Mouse (Mus musculus) CD4-positive, CD25-positive, alpha-beta regulatory T cell, adult 4 months (primary cell): ENCODE results near the gene Ccdc88c. TPM values are rescaled to one million over a fixed set of nuclear protein-coding genes. Genes with fewer than 3 reads are reported as not detected.

ENCODE experiments used
- ATAC-seq: one replicate; pipeline ENCODE4 v1.8.0; 2017
- polyA plus RNA-seq, 2 experiments: library from polyadenylated mRNA; unstranded; fragments of 100-300 nt; shearing (Covaris generic); gene quantifications; one replicate each; pipeline ENCODE4 v1.2.1; 2017

Gene Ccdc88c
- polyA plus RNA-seq, 2 experiments from 2014 or later: 89.5 to 106 TPM

DNA sequence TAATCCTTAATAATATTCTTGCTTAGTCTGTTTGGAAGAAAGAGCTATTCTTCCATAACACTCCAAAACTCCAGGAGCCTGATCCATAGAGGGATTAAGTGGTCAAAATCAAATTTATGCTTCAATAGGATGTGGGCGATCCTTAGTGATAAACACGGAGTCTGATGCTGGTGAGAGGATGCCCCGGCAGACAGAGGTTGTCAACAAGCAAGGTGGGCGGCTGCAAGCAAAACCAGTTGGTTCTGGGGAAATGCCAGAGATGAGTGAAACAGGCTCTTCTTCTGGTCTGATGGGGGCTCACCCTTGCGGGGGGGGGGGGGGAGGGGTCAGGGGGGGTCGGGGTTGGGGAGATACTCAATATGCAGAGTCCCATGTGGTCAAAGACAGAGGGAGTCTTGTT lies 152.9 kb downstream of the Ccdc88c start:
- ATAC-seq: peak; percentile 60

DNA sequence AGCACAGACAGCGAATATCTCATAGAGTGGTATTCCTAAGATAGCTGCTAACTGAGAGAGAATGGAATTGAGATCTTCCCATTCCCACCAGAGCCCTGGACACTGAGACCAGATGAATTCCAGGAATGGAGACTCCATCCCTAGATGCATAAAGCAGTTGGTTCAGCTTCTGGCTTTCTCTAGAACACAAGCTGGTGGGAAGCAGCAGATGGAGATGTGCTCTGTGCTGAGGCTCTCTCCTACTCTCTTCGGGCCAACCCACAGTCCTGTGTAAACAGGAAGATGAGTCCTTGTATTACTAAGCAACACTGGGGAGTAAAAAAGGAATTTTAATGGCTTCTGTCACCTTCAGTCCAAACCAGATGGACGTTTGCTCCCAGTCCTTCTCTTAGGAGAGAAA lies 153.3 kb downstream of the Ccdc88c start:
- ATAC-seq: no peak

DNA sequence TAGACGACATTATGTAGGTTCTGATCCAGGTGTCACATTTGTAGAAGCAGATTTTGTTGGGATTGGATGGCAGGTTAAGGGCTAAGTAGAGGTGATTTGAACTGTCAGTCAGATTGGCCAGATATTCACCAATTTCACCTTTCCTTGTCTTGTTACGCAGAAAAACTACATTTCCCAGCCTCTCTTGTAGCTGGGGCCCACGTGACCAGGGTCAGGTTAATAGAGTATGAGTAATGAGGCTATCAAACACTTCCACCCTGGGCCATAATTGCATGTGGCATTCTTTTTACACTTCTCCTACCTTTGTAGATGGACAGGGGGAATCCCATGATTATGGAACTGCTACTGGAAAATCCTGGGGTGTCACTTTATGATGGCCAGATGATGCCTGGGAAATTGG lies 155.2 kb downstream of the Ccdc88c start:
- ATAC-seq: no peak

DNA sequence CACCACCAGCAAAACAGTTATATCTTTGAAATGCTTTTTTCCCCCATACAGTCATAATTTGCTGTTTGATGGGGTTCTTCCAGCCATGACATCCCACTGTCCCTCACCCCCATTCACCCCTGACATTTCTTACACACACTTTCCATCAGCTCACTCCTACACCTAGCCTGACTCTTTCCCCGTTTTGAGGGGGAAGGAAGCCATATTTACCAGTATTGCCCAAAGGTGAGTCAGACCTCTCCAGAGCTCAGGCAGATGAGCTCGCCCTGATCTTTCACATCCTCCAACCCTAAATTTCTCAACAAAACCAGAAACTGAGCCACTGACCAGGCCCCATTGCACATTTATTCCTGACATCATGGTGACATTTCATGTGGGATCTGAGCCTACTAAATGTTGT lies 157.0 kb downstream of the Ccdc88c start:
- ATAC-seq: peak; percentile 46

DNA sequence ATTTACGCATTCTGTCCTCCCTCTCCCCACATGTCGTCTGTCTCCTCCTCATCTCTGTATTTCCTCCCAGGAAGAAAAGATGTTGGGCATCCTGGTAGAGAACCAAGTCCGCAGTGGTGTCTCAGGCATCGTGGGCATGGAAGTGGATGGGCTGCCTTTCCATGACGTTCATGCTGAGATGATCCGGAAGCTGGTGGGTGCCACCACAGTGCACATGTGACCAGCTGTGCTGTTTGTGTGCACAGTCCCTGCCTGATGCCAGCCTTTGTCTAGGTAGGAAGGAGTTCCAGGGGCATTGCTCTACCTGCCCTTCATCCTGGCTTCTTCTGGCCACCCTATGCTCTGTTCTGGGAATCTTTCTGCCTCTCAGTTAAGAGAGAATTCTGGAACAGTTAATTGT lies 157.6 kb downstream of the Ccdc88c start:
- peak; percentile 12 for ATAC-seq

DNA sequence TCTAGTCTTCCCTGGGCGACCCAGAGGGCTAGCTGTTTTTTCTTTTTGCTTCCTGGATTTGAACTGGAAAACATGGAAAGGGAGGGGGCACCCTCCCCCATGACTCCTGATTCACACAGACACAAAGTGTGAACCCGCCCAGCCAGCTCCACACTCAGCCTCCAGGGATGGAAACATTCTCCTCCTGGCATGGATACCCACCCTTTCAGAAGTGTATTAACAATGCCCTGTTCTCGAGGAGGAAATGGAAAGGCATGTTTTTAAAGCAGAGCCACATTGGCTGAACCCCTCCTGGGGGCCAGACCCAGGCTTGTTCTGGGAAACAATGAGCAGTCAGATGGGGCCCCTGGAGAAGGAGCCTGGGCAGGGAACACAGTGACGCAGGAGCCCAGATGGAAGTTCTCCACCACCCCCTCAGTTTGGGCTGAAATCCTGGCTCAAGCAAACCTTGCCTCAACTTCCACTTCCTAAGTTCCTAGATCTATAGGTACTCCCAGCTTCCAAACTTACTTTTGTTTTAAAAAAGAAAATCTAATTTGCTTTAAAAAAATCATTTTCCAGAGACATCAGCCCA lies 160.7 kb downstream of the Ccdc88c start:
- no peak for ATAC-seq

DNA sequence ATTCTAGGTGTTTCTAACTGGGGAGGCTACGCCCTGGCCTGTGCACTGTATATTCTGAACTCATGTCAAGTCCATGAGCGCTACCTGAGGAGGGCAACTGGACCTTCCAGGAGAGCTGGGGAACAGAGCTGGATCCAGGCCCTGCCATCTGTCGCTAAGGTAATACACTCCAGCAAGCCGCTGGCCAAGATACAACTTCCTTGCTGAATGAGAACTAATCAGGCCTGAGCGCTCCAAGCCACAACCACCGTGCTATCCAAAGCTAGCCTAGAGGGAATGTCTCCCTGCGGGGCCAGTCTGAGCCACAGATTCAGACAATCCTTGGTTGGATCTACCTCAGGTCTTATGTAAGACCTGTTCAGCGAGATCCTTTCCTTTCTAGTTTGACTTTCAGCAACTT lies 161.8 kb downstream of the Ccdc88c start:
- ATAC-seq: no peak

DNA sequence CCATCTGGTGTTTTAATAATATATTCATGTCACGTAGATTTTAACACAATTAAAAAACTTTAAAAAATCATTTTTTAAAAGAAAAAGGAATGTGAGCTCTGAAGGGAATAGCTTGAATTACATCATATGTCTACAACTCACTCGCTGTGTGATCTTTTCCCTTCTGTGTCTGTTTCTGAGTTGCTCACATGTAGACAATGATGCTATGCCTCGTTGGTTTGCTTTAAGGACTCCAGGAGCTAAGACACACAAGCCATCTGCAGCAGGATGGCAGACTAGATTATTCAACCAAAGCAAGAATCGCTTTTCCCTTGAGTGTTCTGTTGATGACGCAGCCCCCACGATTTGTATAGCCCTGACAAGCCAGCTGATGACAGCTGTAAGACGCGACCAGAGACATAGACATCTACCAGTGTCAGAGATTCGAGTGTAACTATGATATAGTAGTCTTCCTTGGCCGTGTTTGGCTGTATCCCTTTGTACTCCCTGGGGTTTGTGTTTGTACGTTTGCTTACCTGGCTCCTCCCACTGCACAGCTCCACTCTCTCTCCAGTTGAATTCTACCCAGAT lies 163.3 kb downstream of the Ccdc88c start:
- ATAC-seq: no peak

DNA sequence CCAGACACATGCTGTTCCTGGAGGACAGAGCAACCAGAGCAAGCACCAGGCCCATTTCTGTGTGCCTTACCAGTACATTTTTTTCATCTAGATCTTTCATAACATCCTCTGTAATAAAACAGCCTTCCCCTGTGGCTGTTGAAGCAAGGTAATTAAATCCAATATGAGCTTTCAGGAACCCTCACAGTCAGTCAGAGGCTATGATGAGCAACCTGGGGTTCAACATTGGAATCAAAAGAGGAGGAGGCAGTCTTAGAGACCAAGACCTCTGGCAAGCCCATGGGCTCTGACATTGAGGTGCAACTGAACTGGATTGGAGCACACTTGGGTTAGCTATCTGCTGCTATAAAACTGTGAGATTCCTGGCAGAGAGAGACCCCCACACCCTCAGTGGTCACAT lies 163.8 kb downstream of the Ccdc88c start:
- ATAC-seq: no peak

DNA sequence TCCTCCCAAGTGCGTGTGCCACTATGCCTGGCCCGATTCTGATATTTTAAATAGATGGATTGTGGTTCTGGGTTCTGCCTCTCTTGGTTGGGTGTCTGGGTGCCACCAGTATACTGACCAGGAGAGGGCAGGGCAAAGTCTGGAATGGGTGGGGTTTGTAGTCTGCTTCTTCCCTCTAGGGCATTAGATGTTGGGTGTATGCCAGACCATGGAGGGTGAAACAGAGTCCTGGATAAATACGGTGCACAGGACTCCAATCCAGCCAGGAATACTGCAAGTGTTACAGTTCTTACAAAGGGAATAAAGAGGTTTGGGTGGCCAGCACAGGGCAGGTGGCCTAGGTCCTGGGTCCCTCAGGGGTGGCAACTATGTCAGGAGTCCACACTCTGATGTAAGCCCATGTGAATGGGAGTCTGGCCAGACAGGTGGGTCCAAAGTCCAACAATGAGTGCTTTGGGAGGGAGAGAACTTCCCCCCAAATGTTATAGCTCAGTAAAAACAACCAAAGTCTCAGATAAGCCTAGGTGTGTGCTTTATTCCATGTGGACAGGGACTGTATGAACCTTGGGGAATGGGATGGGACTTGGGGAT lies 165.9 kb downstream of the Ccdc88c start:
- ATAC-seq: no peak

DNA sequence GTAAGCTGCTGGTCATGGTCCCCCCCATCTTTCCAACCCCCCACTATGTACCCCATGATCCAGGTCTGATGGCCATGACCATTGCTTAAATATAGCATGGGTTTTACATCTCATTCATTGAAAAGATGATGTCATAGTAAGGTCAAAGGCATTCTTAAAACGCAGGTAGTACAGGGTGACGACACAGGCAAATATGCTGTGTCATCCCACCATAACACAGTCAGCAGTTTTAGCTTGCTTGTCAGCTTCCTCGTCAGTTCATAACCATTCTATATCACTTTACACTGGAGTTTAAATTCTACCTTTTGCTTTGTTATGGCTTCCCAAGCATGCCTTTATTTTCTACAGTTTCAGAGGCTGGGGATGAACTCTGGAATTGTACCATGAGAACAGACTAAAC lies 166.6 kb downstream of the Ccdc88c start:
- ATAC-seq: no peak

Other genes with a start within 250 kb of the Ccdc88c start
- 10 to 100 TPM; 13.1 to 17.1 TPM for gene Dglucy, start 250.0 kb downstream of the Ccdc88c start, polyA plus RNA-seq
- gene Gpr68, start 120.9 kb downstream of the Ccdc88c start, polyA plus RNA-seq: 100 to 1,000 TPM in 1 of 2 experiments, 10 to 100 TPM in 1; 51.7 to 101 TPM
- gene Ppp4r3a, start 54.6 kb upstream of the Ccdc88c start, polyA plus RNA-seq: 10 to 100 TPM; 28.0 to 44.6 TPM